Mouse (Mus musculus): ENCODE results near the gene Samd5. TPM values are rescaled to one million over a fixed set of nuclear protein-coding genes. Genes with fewer than 3 reads are reported as not detected.

Gene Samd5
- polyA plus RNA-seq, 1 experiment from 2014 or later, result 3.9 TPM

Other genes starting within 250 kb of the Samd5 start
- 7.3 and 7.9 TPM in 2 replicates for gene Stxbp5, start 225.9 kb upstream of the Samd5 start, polyA plus RNA-seq (2015; fragmentation: Nextera tagmentation; extraction: Ambion mirVana)